Mouse (Mus musculus): ENCODE measurements around the gene Nbea. TPM values are rescaled to one million over a fixed set of nuclear protein-coding genes. Genes with fewer than 3 reads are reported as not detected.

Nbea gene
- 10 to 100 TPM; 18.0 to 20.8 TPM for total RNA-seq (2021)
- long read RNA-seq, experiment 1, result 0 reads
- long read RNA-seq, experiment 2, partial matches to known transcripts, result 6 of 7 reads
- long read RNA-seq, experiment 2, other reads (novel, unspliced or antisense), result 1 of 7 reads

DNA sequence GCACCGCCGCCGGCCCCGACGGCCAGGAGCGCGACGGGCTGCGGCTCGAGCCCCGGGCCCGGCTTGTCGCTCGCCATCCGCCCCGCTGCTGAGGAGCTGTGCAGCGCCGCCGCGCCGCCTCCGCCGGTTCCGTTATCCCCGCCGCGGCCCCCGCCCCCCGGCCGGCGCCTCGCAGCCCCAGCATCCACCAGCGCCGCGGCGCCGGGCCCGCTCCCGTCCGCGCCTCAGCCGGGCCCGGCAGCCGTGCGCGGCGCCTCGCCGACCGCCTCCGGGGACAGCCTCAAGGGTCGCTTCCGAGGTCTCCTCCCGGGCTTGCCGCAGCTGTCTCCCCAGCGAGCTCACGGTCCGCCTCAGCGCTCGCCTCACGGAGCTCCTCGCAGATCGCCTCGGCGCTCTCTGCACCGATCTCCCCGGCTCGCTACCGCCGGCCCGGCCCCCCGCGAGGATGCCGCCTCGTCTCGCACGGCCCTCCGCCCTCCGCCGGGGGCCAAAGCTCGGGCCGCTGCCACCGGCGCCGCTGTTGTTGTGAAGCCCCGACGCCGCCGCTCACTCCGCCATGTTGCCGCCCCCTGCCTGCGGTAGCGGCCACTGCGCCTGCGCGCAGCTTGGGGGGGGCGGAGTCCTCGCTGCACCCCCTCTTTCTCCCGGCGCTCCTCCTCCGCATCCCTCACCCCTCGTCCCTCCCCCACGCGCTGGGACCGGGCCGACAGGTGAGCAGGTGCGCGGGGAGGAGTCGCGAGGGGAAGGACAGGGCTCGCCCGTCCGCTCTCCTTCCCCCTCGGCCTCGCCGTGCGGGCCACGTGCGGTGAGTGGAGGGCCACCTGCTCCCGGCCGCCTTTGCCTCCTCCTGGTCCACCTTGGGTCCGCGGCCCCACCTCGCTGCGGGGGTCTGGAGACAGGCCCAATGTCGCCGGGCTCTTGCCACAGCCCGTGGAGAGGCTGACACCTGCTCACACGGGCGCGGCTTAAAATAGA lies at the start of gene Nbea:
TSS of gene Nbea (minus strand) at position 543 of the 975 bp plus-strand sequence.
- peak; percentile 89 to 93 for DNase-seq (ENCODE audit: low spot score in 2 of 2)

DNA sequence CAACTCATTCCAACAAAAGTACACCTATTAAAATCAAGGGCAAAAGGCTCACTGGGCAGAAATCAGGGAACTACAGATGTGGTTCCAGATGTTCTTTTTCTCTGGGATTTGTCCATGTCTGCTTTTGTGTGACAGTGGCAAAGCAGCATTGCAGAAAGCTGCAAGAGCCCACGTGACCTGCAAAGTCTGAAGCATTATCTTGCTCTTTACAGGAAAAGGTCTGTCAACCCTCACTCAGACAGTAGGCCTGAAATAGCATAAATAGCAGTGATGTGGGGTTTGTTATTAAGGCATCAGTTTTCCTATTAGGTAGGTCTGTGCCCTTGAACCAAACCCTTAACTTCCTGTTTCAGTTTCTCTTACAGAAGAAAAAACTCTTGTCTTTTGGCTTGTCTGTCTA lies 45.8 kb upstream of the Nbea start:
- DNase-seq (ENCODE audit: low spot score in 2 of 2), result no peak

DNA sequence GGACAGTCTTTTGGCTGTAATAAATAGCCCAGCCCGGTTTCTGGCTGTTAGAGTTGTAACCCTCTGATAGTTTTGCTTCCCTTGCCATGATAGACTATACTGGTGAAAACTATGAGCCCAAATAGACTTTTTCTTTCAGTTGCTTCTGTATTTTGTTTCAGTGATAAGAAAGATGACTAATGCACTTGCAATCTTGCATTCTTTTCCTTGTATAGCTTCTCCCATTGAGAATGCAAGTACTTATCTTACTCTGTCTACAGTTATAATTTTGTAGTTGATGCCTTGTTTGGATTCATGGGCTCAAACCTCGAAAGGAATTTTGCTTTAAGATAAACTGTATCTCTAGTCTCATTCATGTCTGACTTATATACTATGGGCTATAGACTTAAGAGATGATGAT lies 32.5 kb upstream of the Nbea start:
- DNase-seq (ENCODE audit: low spot score in 2 of 2), result no peak

DNA sequence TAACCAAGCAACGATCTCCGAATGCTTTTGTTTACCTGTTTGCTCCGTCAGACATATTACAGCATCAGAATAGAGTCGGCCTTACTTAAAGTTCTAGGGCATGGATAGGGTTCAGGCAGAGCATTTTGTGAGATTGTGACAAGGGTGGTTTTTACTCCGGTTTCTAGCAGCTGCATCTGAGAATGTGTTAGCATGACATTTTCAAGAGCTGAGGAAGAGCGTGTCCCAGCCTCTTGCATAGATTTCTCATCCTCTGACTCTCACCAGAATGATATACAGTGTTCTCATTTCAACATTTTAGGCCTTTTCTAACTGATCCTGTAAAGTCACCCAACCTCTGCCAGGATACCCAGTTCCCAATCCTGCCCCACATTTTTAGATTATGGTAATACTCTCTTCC lies 20.5 kb upstream of the Nbea start:
- DNase-seq (ENCODE audit: low spot score in 2 of 2), result no peak

DNA sequence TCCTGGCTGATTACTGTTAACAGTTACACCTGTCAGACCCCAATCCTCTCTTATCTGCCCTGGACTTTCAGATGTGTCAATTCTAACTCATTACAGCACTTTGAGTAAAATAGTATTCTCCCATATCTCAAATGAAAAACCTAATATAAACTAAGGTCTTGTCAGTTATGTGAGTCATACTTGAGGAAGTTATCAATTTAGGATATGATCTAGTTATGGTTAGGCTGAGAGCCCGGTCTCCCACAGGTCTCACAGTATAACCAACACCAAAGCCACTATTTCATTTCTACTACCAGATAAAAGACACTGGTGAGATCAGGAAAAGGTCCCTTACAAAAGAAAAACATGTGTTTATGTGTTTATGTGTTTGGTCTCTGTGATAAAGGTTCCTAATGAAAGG lies 4.7 kb upstream of the Nbea start:
- no peak for DNase-seq (ENCODE audit: low spot score in 2 of 2)

DNA sequence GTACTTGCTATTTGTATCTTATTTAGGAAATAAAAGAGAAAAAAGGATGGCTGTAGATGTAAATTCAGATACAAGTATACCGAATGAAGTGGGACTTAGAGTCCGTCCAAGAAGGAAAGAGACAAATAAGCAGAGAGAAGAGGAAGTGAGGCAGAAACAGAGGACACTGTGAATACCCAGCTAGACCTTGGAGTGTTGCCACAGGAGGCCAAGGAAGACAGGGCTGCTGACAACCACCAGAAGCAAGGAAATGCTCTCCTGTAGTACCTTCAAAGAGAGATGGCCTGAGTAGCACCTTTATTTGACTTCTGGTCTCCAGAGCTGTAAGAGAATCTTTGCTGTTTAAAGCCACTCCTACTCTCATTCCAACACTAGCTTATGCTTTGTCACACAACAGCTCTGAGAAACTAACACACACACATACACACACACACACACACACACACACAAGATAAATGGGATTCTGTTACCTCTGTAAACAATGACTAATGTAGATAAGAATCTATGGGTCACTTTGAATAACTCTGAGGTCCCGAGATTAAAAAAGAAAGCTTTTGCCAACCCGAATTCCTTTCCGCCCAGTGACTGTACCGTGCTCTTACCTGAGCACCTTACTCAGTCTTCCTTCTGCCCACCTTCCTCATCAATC lies 3.8 kb upstream of the Nbea start:
- DNase-seq (ENCODE audit: low spot score in 2 of 2), result no peak

DNA sequence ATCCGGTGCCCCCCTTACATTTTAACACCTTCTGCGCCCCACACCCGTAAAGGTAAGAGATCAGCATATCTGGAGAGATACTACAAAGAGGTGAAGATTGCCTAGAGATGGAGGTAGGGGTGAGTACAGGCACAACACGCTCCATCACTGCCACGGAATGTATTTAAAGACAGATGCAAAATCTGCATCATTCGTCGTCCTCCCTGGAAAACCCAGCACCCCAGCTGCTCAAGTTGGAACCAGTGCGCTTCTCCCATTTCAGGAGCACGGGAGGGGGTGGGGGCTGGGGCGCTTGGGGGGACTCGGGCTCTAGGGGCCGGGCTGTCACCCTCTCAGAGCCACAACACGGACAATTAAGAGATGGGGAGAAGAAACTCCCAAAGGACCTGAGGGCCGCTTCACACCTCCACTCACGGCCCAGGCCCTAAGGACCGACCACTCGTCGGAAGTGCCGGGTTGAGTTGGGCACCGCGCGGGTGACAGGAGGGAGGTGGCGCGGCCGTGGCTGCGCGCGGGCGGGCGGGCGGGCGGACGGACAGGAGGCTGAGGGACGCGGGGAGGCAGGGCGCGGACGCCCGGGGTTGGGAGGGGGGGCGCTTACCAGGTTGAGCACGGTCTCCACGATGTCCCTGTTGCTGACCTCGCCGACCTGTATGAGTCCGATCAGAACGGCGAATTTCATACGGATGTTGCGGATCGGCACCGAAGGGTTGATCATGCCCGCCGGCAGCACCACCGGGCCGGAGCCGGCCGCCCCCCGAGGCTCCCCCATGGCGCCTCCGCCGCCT lies 936 bp downstream of the Nbea start:
- peak; percentile 33 to 43 for DNase-seq (ENCODE audit: low spot score in 2 of 2)

DNA sequence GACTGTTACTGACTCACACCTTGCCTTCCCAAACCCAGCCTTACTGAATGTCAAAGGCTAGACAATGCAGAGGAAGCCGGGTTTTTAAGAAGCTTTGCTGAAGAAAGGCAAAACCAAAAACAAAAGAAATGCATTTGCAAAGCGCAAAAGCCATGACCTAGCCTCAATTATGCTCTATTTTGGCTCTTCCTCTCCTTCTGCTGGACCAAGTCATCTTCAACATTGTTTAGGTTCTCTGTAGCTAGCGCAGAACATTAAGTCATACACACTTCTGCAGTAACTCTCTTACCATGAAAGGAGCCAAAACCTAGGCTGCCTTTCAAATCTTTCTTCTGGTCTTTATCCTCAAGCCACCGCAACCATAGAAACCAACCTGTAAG lies 1.5 kb downstream of the Nbea start:
- no peak for DNase-seq (ENCODE audit: low spot score in 2 of 2)

DNA sequence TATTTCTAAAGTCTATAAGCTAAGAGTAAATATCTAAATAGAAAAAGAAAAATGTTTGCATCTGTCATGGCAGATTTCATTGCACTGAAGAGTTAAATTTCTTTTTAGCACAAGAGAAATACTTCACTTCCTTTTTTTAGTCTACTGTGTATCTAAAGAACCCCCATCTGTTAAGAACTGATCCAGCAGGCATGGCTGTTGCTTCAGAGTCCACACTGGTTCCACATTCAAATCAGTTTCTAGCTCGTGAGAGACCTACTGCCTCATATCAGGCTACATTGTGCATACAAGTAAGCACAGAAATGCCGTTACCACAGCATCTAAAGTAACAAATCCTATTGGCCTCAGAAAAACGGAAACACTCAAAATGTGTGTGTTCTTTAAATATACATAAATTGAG lies 2.5 kb downstream of the Nbea start:
- DNase-seq (ENCODE audit: low spot score in 2 of 2), result no peak

DNA sequence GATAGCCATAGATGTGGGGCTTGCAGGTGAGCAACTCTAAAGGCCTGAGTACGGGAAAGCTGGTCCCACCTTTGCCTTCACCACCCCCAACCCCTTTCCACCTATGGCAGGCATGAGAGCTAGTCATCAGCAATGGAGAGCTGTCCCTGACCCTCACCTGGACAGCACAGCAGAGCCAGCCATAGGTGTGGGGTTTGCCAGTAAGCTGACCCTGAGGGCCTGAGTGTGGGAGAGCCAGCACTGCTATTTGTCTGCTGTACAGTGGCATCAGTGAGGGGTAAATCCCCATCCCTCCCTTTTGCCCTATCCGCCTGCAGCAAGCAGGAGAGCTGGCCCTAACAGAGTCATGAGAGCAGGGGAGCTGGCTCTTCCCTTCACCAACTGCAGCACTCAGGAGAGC lies 25.6 kb downstream of the Nbea start:
- DNase-seq (ENCODE audit: low spot score in 2 of 2), result no peak

DNA sequence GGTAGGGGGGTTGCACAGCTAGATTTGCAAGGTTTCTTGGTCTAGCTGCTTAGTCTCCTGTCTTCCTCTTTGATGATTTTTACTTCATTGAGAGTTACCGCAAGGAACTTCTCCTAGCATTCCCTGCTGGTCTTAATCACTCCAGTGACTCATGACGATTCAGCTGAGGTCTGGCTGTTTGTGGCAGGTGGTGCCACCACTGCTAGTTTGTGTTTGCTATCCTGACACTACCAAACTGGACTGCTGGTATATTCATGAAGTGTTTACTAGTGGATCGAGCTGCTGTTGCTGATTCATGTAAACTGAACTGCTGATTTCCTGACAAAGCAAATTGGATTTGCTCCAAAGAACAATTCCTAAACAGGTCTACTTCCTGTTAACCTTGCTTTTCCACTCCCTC lies 56.8 kb downstream of the Nbea start:
- no peak for DNase-seq (ENCODE audit: low spot score in 2 of 2)

DNA sequence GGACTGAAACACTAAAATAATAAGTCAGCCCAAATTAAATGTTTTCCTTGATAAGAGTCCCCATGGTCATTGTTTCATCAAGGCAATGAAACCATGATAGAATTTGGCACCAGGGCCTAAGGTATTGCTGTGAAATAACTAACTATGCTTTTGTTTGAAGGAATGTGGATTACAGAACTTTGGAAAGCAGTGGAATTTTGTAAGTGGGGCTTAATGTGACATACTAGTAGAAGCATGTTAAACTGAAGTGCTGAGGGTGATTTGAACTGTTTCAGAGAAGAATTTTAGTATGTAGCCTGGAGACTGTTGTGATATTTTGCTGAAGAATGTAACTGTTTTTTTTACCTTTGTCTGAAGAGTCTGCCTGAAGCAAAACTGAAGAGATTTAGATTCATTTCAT lies 66.9 kb downstream of the Nbea start:
- no peak for DNase-seq (ENCODE audit: low spot score in 2 of 2)

DNA sequence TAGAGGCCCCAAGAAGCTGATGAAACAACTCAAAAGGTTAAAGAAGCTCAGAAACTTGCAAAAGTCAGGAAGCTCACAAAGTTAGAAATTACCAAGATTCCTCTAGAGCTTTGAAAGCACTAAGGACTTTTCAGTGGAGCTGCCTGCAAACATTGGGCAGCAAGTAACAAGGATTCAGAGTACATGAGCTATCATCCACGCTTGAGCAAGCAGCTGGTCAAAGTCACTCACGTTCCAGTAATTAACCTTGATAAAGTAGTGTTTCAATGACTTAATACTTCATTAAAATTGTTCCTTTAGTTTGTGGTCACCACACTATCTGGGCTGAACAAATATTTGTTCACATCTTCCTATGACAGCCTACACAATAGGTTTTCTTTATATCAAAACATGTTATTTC lies 75.4 kb downstream of the Nbea start:
- DNase-seq (ENCODE audit: low spot score in 2 of 2), result no peak

DNA sequence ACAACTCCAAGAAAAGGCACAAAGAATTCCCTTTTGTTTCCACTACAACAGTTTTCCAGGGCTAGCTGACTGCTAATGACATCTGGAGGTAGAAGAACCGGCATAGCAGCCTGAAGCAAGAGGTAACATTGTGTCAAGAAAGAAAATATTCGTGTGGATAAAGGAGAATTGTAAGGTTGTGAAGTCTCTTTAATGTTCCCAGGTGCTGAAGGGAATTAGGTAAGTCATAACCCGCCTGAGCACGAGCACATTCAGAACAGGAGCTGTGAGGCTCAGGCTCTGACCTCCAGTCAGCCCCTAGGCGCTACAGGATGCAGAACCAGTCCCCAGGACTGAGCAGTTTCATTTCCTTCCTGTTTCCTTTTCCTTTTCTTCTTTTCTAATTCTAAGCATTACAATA lies 86.4 kb downstream of the Nbea start:
- no peak for DNase-seq (ENCODE audit: low spot score in 2 of 2)

DNA sequence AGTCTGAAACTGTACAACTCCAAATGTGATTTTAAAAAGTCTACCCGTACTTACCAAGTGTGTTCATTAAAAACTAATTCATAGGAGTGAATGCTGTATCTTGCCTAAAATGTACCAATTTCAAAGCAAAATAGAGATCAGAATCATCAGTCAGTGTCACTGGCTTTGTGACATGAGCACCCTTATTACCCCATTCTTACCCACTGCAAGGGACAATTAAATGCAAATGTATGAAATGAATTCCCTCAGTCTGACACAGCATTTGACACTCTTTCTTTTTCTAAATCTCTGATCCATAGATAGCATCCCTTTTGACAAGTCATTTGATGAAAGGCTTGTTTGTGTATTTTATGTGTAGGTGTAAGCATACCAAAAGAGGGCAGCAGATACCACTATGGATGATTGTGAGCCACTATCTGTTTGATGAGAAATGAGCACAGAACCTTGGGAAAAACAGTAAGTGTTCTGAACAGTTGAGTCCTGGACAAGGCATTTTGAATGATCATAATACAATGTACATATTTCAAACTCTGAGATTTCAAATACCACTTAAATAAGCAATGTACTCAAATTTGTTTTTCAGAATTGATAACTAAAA lies 104.4 kb downstream of the Nbea start:
- no peak for DNase-seq (ENCODE audit: low spot score in 2 of 2)

DNA sequence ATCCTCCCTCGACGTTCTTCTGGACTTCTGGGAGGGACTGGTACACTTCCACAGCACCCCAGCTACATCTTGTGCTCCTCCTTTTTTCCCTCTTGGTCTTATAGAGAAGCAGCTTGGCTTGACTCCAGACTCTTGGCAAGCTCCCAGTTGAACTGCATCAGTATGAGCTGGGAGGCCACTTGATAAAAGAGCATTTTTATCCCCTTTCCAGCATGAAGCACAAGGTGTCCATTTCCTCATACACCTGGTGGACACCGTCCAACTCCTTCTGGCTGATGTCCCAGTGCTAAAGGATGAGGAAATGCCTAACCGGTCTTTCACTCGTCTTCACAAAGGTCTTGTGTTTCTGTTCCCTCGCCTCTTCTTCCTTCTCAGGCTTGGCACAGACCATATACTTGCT lies 115.7 kb downstream of the Nbea start:
- DNase-seq (ENCODE audit: low spot score in 2 of 2), result no peak

DNA sequence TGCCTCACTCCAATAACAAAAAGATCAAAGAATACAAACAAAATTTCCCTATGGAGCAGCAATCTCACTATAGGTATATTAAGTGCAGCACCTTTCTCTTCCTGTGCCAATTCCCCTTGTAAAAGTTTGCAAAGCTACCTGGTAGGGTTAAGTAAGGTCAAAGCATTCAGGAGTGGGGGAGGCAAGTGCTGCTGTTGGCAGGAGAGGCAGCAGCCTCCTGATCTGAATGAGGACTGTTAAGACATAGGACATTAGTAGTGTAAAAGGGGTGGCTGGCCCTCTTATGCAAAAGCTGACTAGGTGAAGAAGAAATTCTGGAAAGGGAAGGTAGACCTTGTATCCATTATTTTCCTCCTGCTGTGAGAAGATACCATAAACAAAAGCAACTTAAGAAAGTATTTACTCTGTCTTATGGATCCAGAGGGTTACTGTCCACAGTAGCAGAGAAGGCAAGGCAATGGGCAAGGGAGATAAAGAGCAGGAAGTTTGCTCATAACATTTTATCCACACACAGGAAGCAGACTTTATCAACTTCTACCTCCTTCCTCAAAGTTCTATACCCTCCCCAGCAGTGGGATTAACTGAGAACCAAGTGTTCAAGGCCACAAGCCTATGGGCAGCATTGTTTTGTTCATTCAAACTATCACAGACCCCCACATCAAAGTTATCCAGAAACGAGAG lies 117.0 kb downstream of the Nbea start:
- DNase-seq (ENCODE audit: low spot score in 2 of 2), result no peak

DNA sequence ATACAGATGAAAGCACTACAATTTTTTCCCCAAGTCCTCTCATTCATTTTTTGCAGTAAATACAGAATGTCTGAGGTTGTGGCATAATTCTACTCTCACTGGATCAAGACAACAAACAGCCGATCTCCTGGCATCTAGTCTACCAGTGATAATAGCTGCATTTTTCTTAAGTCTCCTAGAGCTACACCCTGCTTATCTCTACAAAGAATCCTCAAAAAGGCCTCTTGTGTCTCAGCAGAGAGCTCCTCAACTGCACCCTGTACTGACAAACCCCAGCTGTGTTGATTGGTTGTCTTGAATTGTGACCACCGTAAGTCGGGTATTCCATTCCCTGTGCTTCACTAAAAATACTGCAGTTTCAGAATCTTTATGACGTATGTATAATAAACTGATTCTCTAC lies 118.3 kb downstream of the Nbea start:
- DNase-seq (ENCODE audit: low spot score in 2 of 2), result no peak

DNA sequence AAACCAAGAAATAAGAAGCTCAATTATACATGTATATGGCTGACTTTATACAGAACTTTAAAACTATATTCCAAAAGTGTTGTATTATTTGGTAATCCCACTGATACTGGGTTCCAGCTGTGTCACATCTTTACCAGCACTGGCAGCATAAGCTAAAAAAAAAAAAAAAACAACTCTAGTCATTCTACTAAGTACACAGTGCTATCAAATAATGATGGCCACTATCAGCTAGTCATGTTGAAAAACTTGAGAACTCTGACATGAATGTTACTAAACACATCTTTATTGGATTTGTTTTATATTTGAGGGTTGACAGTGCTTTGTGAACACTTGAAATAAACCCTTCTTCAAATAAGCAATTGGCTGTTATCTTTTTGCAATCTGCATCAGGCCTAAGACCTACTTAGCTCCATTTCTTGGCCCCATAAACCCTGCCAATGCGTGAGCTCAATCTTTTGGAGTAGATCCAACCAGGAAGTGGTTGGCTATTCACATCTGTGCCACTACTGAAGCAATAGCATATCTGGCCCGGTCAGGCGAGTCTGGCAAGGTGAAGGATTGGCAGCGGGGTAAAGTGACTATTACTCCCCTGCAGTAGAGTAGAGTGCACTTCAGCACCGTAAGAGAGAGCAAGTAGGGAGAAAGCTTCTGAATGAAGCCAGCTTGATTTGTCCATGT lies 137.7 kb downstream of the Nbea start:
- no peak for DNase-seq (ENCODE audit: low spot score in 2 of 2)

DNA sequence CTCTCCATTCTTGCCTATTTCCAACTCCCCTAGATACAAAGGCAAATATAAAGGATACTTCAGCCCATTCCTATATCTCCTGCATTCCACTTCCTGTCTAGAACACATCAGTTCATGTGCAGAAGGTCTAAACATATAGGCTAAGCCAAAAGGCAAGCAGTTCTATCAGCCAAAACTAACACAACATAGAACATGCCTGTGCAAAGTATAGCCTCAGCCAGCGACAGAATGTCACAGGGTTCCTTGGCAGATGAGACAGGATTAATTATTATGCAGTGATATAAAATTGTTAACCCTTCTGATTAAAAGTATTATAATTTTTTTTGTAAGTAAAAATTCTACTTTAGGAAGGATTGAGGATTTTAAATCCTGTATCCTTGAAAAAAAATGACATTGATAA lies 140.4 kb downstream of the Nbea start:
- DNase-seq (ENCODE audit: low spot score in 2 of 2), result no peak
